Mouse (Mus musculus) lung, postnatal 36 days (tissue): ENCODE measurements around the gene 1700037H04Rik.

Experiments
- DNase-seq: peaks from one replicate; pipeline ENCODE4 v3.0.0; 2022; ENCODE audit warnings: mixed read lengths

The 1700037H04Rik gene

DNA sequence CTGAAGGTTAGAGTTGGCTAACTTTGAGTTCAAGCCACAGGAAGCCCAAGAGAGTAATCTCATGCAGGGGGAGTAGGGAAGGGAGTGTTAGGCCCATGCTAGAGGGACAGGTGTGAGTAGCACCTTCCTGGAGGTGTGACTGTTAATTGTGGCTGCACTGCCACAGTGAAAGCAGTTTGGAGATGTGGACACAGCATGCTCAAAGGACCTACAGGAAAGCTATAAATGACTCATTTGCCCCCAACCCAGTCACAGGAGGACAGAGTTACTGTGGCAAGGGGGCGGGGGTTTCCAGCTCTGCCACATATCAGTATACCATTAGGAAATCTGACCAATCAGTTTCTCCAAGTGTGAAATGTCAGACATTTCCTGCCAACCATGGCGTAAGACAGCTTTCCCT lies 14.3 kb downstream of the 1700037H04Rik start:
- no peak for DNase-seq

DNA sequence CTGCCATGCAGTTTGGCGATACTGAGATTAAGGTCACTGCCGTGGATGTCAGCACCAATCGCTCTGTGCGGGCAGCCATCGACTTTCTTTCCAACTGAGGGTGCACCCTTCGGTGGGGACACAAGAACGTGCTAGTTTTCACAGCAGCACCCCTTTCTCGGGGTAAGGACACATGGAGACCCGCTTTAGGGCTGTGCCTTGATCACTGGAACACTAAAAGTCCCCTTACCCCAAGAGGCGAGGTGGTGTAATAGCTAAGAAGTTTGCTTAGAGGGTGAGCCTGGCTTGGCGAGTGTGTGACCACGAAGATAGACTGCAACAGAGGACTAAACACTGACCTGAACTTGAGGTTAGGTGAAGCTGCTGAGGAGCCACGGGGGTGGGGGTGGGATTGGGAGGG lies 14.8 kb downstream of the 1700037H04Rik start:
- DNase-seq: no peak

DNA sequence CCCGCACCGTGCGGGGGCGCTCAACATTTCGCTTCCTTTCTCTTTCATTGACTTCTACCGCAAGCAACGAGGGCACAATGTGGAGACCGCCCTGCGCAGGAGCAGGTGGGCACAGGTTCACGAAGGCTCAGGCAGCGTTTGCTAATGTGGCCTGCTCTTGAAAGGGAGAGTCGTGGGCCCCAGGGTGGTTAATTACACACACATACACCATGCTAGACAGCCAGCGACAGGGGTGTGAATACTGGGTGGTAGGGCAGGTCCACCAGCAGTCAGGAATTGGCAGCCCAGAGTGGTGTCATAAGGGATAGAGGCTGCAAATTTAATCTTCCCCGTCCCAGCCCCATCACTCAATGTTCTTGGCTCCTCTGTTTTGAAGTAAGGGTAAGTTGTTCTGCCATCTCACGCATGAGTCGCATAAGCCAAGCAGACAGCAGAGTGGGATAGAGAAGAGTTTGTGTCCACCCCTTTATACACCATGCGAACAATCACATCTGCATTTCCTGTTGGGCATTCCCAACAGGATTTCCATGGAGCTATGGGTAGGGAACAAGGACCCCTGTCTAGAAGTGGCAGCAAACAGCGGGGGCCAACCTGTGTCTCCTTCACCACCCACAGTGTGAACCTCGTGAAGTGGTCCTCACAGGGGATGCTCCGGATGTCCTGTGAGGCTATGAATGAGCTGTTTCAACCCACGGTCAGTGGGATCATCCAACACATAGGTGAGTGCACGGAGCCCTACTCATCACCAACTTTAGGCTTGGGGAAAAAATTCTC lies 16.7 kb downstream of the 1700037H04Rik start:
- no peak for DNase-seq

DNA sequence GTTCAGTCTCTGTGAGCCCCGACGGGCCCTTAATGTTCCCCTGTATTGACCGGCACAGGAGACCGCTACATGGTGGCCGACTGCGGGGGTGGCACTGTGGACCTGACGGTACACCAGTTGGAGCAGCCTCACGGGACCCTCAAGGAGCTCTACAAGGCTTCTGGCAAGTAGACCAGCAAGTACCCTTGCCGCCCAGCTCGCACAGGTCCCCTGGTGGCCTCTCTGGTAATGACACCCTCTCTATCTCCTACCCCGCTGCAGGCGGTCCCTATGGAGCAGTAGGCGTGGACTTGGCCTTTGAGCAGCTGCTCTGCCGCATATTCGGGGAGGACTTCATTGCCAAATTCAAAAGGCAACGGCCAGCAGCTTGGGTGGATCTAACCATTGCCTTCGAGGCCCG lies 17.3 kb downstream of the 1700037H04Rik start:
- DNase-seq: peak; percentile 86

DNA sequence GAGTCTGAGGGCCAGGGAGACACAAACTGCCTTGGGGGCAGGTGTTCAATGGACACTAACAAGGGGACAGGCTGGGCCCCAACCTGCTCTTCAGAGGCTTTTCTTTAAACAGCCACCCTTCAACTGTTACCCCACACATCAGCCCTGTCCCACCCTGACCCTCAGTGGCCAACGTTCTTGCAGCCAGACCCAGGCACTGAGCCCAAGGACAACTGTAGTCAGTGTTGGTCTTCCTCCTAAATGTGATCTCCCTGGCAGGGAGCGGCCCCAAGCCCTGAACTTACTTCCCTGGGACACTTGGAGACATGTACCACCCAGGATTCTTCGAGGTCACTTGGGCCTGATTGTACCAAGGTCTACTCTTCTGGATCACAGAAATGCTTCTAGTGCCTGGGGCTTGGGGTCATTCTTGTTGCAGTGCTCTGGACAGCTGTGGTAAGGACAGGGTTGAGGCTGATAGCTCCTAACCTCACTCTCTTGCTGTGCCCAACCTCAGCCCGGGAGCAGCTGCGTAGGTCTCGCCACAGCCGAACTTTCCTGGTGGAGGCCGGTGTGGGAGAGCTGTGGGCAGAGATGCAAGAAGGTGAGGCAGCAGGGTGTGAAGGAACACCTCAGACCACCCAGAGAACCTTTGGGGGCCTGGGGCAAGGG lies 18.4 kb downstream of the 1700037H04Rik start:
- no peak for DNase-seq

DNA sequence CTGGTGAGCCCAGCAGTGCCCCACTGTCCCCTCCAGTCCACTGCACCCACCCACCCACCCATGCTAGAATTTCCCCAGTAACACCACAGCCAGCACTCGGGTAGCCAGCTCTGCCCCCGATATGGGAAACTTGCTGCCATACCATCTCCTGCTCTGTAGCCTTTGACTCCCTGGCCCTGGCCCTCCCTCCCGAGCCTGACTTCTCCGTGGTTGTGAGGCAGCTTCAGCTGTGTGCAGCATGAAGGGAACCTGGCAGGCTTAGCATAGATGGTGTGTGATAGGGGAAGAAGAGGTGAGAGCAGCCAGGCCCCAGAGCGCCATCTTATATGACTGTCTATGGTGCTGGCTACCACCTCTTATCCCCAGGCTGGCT lies 19.4 kb downstream of the 1700037H04Rik start:
- no peak for DNase-seq

DNA sequence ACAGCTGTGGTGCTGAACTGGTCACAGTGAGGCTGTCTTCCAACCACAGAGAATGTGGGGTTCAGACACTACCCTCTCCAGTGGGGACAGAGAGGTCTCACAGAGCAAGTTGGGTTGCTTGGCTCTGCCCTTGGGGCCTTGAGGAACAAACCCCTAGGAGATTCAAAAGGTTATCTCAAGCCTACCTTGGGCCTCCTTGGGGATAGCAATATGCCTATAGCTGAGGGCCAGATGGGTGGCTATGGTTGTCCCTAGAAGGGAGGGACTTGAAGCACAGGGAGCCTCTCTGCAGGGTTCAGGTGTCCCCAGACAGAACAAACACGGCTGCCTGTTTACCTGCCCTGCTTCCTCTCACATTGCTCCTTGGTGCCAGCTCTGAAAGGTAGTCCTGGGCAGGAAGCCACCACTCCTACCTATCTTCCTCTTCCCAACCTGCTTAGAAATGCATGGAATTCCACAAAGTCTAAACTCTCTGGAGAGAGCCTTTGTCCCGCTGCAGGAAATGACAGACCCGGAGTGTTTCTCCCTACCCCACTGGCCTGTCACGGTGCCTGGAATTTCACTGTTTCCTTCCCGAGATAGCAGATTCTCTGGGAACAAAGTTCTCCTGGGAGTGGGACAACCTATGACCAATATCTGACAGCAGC lies 19.9 kb downstream of the 1700037H04Rik start:
- DNase-seq: peak; percentile 61

DNA sequence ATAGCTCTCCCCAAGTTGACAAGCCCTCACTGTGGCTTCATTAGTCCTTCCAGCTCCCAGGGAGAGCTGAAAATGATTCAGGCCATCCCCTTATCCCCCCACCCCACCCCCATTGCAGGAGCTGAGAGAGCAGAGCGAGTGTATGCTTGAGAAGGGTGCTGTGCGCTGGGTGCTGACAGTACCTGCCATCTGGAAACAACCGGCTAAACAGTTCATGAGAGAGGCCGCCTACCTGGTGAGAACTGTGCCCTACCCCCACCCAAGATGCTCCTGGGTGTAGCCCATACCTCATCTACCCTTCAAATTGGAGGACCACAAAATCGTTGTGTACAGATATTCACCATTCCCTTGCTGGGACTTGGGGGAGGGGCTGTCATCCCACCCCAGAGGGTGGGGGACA lies 20.6 kb downstream of the 1700037H04Rik start:
- no peak for DNase-seq

DNA sequence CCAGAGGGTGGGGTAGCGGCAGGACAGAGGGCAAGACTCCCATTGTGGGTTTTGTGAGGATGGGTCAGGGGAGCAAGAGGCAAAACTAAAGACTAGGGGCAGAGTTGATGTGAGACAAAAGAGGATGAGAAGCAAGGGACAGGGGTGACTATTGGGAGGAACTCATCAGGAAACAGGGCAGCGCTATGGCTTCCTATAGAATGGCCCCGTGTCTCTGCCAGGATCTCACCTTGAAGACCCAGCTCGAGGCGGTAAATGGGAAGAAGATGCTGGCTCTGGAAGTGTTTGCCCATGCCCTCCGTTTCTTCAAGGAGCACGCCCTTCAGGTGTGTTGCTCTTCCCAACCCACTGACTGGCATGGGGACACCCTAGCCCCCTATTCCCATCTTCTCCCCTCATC lies 21.1 kb downstream of the 1700037H04Rik start:
- no peak for DNase-seq

DNA sequence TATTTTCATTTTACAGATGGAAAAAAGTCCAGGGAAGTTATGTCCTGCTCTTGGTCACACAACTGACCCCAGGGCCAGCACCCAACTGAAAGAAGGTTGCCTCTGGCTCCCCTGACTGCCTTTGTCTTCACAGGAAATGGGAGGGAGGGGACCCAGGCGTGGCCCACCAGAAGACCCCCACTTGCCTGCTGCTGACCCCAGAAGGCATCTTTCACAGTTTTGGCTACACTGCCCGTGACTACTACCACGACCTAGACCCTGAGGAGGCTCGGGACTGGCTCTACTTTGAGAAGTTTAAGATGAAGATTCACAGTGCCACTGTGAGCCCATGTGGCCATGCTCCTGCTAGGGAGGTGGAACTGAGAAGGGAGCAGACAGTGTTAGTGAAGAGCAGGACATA lies 21.6 kb downstream of the 1700037H04Rik start:
- DNase-seq: no peak

DNA sequence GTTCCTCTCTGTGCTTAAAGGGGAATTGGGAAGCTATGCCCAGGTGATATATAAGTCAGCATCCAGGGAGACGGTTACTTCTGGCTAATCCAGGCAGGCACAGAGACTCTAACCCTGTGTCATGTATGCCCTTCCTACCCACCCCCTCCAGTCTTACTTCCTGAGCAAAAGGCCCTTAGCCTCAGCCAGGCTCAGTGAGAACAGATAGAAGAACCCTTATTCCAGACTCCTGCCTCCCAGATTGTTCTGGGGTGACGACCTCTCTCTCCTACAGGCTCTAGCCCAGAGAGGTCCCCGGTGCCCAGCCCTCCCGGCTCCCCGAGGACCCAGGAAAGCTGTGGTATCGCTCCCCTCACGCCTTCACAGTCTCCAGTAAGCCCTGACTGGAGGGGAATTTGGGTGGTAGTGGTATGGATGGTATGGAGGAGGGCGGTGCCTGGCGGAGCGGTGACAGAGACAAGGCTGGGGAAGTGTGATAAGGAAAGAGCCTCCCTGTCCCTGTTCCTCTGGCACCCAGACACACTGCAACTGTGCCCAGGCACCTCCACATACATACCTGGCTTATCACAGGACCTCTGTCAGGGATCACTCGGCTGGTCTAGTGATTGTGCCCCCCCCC lies 24.3 kb downstream of the 1700037H04Rik start:
- no peak for DNase-seq

DNA sequence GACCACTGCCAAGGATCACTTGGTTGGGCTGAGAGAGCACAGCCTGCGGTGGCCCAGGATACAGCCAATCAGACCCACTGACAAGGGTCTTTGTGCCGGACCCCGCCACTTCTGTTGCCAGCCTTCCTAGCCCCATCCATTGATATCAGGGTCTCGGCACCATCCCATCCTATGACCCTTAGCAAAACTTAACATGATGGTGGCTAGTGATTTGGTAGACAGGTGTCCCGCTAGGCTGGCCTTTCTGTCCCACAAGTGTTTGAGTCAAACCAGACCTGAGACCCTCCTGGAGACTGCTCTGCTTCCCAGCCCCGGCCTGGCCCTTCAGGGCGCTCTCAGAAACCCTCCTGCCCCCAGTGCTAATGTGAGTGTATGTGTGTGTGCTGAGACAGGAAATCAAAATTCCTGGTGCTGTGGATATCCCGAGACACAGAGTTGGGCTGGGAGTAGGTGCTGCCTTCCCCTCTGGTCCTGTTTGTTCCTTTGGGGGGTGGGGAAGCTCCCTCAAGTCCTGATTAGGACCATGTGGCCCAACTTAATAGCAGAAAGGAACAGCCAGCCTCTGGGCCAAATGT lies 25.0 kb downstream of the 1700037H04Rik start:
- DNase-seq: no peak

DNA sequence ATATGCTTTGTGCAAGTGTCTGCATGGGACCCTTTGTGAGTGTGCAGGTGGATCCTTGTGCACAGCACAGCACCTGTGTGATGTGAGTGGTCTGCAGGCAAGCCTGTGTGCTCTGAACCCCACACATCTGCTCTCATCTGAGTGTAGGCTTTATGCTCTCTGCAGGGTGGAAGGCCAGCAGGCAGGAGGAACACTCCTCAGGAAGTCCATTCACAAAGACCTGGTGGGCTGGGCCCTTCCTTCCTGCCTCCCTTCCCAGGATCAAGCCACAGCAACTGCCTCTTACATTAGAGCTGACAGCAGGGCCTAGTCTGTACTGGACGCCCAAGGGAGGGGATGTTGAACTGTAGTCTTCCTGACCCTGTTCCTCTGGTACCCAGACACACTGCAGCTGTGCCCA lies 25.5 kb downstream of the 1700037H04Rik start:
- DNase-seq: peak; percentile 86

DNA sequence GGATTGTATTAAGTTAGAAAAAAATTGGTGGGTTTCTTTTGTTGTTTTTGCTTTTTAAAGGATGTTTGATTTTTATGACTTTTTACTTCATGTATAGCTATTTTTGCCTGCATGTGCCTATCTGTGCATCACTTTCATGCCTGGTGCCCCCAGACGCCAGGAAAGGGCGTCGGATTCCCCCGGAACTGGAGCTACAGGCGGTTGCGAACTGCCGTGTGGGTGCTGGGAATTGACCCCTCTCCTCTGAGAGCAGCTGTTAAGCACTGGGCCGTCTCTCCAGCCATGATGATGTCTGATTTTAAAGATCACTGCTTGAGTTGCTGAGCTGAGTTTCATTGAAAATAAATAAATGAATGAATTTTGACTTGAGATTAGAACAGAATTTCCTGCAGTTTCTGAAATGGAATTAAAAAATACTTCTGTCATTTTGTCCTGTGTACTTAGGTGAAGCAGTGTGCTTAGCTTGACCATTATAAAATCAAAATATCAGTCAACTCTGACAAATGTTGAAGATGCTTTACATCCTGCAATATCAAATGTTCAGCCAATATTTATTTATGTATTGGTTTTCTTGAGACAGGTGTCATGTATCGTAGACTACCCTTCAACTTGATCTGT lies 26.8 kb downstream of the 1700037H04Rik start, which contains the start of gene Gm11037:
Gene Gm11037 (plus strand): TSS at position 568 of the 618 bp plus-strand sequence.
- no peak for DNase-seq

DNA sequence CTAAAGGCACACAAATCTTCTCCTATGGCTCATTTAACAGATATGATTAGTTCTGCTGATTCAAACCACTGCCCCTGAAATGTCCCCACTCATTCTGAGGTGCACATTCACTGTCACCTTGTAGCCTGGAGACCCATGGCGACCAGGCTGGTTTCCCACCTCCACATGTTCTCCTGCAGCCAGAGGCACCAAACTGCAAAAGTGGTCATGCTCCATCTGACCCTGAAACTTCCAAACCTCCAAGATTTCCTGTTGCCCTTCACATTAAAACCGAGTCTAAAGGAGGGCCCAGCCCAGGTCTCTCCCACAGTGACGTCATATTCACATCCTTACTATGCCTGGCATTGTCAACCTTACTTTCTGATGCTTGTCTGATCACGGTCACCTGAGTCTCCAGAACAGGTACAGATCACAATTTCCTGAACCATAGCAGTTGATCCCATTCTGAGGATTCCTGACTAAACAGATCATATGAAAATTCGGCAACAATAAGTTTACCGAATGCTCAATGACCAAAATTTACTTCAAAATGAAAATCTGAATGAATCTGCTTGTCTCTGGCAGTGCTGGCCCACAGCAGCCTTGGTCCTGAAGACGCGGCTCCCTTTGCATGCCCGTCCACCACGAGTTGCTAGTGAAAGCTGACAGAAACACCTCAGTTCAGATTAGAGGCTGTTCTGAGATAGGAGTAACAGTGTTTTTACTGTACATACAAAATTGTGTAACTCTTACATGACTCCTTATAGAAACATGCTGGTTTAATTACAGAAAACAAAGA lies 27.6 kb downstream of the 1700037H04Rik start:
- DNase-seq: no peak

DNA sequence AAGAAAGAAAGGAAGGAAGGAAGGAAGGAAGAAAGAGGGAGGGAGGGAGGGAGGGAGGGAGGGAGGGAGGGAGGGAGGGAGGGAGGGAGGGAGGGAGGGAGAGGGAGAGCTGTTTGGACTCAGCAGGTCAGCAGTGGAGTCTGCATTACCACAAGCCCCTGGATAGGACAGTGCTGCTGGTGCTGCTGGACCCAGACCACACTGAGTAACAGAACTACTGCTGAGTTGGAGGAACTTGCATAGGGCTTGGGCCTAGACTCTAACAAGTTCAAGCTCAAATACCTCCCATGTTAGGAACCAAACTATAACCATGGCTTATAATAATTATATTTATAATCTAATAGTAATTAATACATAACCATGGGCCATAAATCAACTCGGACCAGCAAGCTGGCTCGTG lies 29.0 kb downstream of the 1700037H04Rik start:
- no peak for DNase-seq

DNA sequence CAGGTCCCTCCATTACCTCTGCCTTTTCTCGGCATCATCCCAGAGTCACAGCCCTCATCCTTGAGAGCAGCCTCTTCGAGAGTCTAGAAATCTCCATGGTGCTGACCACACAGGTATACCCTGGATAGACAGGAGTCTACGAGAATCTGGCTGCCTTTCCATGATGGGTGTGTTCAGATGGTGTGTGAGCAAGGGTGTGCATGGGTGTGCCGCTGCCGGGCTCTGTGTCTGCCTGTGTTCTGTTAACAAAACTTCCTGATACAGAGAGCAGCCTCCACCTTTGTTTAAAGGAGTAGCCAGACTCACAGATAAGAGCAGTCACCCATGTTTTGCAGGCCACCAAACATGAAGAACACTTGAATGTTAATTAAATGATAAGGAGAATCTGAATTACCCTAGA lies 30.0 kb downstream of the 1700037H04Rik start:
- peak; percentile 74 for DNase-seq

DNA sequence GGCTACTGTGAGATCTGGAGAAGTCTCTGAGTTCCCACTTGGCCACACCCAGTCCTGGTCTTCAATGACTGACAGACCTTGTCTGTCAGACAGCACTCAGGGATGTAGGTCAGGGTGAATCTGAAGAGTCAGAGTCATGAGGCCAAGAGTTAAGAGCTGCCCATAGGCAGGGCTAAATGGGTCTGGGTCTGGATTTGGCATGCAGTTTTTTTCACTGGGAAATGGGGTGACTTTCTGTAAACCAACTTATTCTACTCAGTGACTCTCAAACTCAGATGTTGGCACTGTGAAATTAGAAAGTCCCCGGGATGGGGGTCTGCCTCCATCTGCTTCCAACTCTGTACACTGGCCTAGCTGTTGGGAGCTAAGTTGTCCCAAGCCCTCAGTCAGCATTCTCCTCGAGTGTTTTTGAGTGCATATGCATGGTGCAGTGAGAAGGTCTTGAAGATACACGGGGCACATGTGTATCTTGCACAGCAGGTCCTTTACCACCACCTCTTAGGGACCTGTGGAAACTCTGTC lies 31.2 kb downstream of the 1700037H04Rik start:
- no peak for DNase-seq

DNA sequence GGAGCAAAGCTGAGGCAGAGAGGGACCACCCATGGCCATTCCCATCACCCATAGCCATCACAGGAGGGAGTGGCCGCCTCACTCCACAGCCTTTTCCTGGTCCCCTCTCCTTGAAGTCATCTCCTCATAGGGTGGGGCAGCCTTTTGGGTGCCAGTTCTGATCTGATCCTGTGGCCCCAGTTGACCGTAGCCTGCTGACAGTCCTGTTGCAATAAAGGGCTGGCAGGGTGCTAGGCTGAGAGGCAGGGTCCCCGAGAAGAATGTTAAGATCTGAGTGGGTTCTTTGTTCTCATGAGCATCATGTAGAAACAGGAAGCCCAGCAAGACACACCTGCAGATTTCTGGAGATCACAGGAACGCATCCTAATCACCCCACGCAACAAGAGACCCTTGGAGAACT lies 31.7 kb downstream of the 1700037H04Rik start:
- peak; percentile 72 for DNase-seq

DNA sequence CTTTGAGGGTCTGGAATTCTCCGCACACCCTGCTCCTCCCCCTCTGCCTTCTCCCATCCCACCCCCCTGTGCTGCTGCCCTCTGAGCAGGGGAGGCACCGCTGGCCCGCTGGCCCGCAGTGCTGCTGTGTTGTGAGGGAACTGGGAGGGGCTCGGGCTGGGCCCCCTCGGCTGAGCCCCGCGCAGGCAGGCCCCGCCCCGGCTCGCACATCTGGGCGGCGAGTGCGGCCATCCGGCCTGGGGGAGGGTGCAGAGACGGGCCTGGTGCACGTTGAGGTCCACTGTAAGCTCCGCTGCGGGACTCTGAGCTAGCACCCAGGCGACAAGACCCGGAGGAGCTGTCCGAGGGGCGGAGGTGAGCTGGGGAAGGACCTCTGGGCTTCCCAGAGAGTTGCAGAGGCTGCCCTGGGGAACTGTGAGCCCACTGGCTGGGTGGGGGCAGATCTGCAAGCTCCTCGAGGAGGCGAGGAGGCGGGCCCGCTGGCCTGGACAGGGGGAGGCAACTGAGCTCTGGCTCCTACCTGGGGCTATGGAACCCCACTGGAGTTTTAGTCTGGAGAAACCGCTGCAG lies 32.6 kb downstream of the 1700037H04Rik start, which contains the start of gene Hspa12b:
Gene Hspa12b (plus strand): TSS at position 120 of the 570 bp plus-strand sequence.
- DNase-seq: peak; percentile 75
